Mouse (Mus musculus): Measurements from ENCODE around the gene Ankrd23.

DNA sequence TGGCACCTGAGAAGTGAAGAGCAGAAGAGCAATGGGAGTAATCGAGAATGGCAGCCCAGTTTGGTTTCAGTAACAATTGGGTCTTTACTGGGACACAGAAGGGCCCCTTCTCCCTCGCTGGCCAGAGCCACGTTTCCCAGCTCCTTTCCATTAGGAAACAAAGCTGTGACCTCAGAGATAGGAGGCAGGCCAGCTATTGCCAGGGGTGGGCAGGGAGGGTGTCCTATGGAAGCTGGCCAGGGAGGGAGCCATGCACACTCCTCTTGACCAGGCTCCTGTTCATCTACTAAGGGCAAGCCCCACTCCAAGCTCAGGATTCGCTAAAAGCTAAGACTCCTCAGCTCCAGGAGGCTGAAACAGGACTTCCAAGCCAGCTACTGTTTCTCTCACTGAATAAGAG lies 22.6 kb upstream of the Ankrd23 start:
- TF ChIP-seq GATA1 (IDR thresholded peaks at IDR 0.05; ENCODE audit: borderline replicate concordance, low read length) (no peak), FLI1 (IDR thresholded peaks at IDR 0.05; ENCODE audit: low read length) (no peak)
